Mouse (Mus musculus) C2C12 (cell line): ENCODE results near the gene Acta2.

Source experiments
- CEBPB ChIP-seq: IDR thresholded peaks from one replicate; pipeline ENCODE4 v1.6.1; 2011; ENCODE audit warnings: low read depth, mild to moderate bottlenecking, control low read depth, moderate library complexity
- CTCF ChIP-seq: IDR thresholded peaks from one replicate; pipeline ENCODE4 v1.5.1; 2011; ENCODE audit not compliant: control insufficient read depth, insufficient read depth, insufficient read length
- MYOD1 ChIP-seq: IDR thresholded peaks from one replicate; pipeline ENCODE4 v1.6.1; 2011; ENCODE audit warnings: low read depth; ENCODE audit not compliant: control insufficient read depth, insufficient read length
- USF1 ChIP-seq: IDR thresholded peaks from one replicate; pipeline ENCODE4 v1.6.1; 2011; ENCODE audit warnings: low read depth, mild to moderate bottlenecking, control low read depth, moderate library complexity

DNA sequence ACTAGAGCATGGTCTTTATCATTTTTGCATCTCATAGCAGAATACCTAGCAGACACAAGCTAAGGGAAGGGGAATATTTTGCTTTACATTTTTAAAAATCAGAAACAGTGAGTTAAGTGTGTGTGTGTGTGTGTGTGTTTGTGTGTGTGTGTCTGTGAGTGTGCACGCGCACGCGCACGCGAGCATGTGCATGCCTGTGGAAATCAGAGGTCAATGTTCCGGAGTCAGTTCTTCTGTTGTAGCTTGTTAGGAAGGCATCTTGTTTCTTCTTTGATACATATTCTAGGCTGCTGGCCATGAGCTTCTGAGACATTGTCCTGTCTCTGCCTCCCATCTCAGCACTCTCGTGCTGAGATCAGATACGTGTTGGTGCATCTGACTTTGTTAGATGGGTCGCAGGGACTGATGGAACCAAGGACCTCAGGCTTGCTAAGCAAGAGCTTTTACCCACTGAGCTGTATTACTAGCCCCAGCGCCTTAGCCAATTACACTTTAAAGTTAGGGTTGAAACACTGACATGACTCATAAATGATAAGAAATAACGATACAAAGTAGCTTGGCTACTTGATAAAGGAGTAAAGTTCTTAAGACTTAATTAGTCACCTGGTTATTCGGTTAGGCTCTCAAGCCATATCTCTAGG, 15.6 kb upstream of the Acta2 start:
- TF ChIP-seq CTCF: no peak
- TF ChIP-seq CEBPB: no peak
- no peak for TF ChIP-seq USF1
- TF ChIP-seq MYOD1: no peak
